Mouse (Mus musculus) lung, embryonic 16.5 days (tissue): Measurements from ENCODE around the gene Hdac5. TPM values are rescaled to one million over a fixed set of nuclear protein-coding genes. Genes with fewer than 3 reads are reported as not detected.

Source experiments
- ATAC-seq: fragments of 200-750 bp; cut with Nextera tagmentation; 2 replicates; pipeline ENCODE4 v1.8.0; 2017; ENCODE audit warnings: low read depth, mild to moderate bottlenecking, moderate library complexity
- H3K27ac ChIP-seq: fragments of 300-500 bp; sonication (generic); 2 replicates; pipeline ENCODE4 v1.5.1; 2014; ENCODE audit warnings: mild to moderate bottlenecking, control low read depth, low read length
- H3K27me3 ChIP-seq: fragments of 300-500 bp; sonication (generic); 2 replicates; pipeline ENCODE4 v1.6.1; 2014; ENCODE audit warnings: low read depth, low read length, mixed read lengths; ENCODE audit not compliant: control insufficient read depth, insufficient read depth
- H3K36me3 ChIP-seq: fragments of 300-500 bp; sonication (generic); 2 replicates; pipeline ENCODE4 v1.6.1; 2014; ENCODE audit warnings: low read length; ENCODE audit not compliant: control insufficient read depth, insufficient read depth
- H3K4me1 ChIP-seq: fragments of 300-500 bp; sonication (generic); replicated peaks from 2 replicates; pipeline ENCODE4 v1.6.1; 2014; ENCODE audit warnings: low read length, mixed read lengths; ENCODE audit not compliant: control insufficient read depth, insufficient read depth
- H3K4me2 ChIP-seq: fragments of 300-500 bp; sonication (generic); 2 replicates; pipeline ENCODE4 v1.6.1; 2014; ENCODE audit warnings: low read depth, low read length, control low read depth
- H3K4me3 ChIP-seq: fragments of 300-500 bp; sonication (generic); 2 replicates; pipeline ENCODE4 v1.5.1; 2014; ENCODE audit warnings: mild to moderate bottlenecking, low read length, control low read depth
- H3K9ac ChIP-seq: fragments of 300-500 bp; sonication (generic); 2 replicates; pipeline ENCODE4 v1.6.1; 2014; ENCODE audit warnings: low read length, control low read depth
- H3K9me3 ChIP-seq: fragments of 300-500 bp; sonication (generic); 2 replicates; pipeline ENCODE4 v1.6.1; 2016; ENCODE audit warnings: low read length; ENCODE audit not compliant: control insufficient read depth
- WGBS: fragments of 180-500 bp; shearing (Covaris S2); extraction: QIAGEN DNeasy Blood & Tissue Kit; methylation state at CpG from one replicate; pipeline ENCODE4 v1.1.7; 2014; 5-methylcytosine and 5-hydroxymethylcytosine counted together
- polyA plus RNA-seq: library from polyadenylated mRNA; unstranded; fragments of >200 nt; fragmentation: Nextera tagmentation; extraction: Ambion mirVana; gene quantifications from 2 replicates; pipeline ENCODE4 v1.2.1, GENCODE M21; 2015

The Hdac5 gene
- polyA plus RNA-seq, 1 experiment from 2014 or later, result 70.1 TPM

DNA sequence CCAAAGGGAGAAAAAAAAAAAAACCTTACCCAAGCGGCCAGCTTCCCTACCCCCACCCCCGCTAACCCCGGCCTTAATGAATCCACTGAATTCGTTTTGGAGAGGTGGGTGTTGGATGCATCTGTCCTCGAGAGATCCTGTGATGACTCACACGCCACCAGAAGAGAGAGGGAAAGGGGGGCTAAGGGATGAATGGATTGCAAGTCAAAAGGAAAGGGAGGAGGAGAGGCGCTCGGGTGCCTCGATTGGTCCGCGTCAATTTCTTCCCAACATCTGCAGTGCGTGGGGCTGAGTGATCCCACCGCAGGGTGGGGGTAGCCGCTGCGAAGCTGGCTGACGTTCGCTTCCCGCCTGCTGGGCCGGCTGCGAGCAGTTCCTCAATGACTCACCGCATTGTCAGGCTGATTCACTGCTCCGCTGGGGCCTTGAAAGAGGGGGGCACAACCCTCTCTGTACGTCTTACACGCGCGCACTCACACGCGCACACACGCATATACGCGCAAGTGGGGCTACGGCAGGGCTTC, 15.0 kb upstream of the Hdac5 start:
- H3K27me3 ChIP-seq, result no peaks in the 10 kb centered on the region
- no peaks in the 10 kb centered on the region for H3K36me3 ChIP-seq
- H3K4me3 ChIP-seq, result peak overlapping the region; percentile 38
- peak overlapping the region; percentile 32 for H3K27ac ChIP-seq
- H3K4me1 ChIP-seq, result peaks cover 20% of the 10 kb centered on the region
- ATAC-seq, result peak; percentile 59
- H3K9ac ChIP-seq, result peak overlapping the region; percentile 63
- no peaks in the 10 kb centered on the region; the same call in 1 of the 2 replicates for H3K9me3 ChIP-seq
- WGBS, result under 1% methylated on average over 32 of the region's 32 CpGs
- peak overlapping the region; percentile 77 for H3K4me2 ChIP-seq

DNA sequence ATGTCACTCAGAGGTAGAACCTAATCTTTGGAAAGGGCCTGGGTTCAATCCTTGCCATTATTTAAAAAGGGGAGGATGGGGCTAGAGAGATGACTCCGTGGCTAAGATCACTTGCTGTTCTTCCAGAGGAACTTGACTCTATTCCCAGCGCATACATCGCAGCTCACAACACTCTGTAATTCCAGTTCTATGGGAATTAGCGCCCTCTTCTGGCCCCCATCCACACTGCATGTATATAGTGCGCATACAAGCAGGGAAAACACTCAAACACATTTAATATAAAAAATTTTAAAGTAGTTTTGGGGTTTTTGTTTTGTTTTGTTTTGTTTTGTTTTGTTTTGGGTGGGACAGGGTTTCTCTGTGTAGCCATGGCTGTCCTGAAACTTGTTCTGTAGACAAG, 11.9 kb upstream of the Hdac5 start:
- Histone ChIP-seq H3K4me3 (no peak overlapping the region), H3K36me3 (no peaks in the 10 kb centered on the region), H3K27ac (no peak overlapping the region), H3K4me2 (no peak overlapping the region), H3K4me1 (peaks cover 14% of the 10 kb centered on the region), H3K9me3 (no peaks in the 10 kb centered on the region; the same call in 1 of the 2 replicates), H3K27me3 (no peaks in the 10 kb centered on the region), H3K9ac (no peak overlapping the region)
- ATAC-seq, result no peak
- 51% methylated on average over 5 of the region's 5 CpGs for WGBS

DNA sequence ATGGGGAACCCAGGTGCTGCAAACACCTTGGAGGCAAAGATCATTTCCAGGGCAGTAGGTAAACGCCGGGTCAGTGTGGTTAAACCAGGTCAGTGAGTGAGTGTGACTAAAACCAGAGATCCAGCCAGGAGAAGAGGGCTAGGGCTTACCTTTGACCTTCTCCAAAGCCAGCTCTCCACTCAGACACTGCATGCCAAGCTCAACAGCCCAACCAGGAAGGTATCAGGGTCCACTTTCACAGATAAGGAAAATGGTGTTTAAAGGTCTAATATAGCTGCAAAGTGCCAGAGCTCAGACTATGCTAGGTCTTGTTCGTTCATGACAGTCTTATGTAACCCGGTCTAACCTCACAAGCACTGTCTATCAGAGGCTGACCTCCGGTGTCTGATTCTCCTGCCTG, 11.3 kb upstream of the Hdac5 start:
- no peaks in the 10 kb centered on the region for H3K9me3 ChIP-seq
- peaks cover 12% of the 10 kb centered on the region for H3K4me1 ChIP-seq
- H3K27ac ChIP-seq, result no peak overlapping the region
- H3K36me3 ChIP-seq, result no peaks in the 10 kb centered on the region
- 74% methylated on average over 5 of the region's 5 CpGs for WGBS
- H3K4me2 ChIP-seq, result no peak overlapping the region
- ATAC-seq, result no peak
- no peak overlapping the region for H3K4me3 ChIP-seq
- H3K27me3 ChIP-seq, result no peaks in the 10 kb centered on the region
- no peak overlapping the region for H3K9ac ChIP-seq

DNA sequence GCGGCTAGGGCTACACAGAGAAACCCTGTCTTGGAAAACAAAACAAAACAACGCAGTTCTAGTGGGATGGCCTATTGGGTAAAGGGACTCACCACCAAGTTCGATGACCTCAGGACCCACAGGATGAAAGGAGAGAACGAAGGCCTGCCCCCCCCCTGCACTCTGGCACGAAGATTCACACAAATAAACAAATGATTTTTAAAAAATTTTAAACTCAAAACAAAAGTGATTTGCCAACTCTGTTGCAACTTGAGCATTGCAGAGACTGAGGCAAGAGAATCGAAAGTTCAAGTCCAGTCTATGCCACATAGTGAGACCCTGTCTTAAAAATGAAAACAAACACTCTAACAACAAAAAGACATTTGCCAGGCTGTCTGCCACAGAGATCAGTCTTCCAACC, 10.7 kb upstream of the Hdac5 start:
- Histone ChIP-seq H3K27me3 (no peaks in the 10 kb centered on the region), H3K4me1 (peaks cover 10% of the 10 kb centered on the region), H3K9ac (no peak overlapping the region), H3K27ac (no peak overlapping the region), H3K9me3 (no peaks in the 10 kb centered on the region), H3K4me2 (no peak overlapping the region), H3K4me3 (no peak overlapping the region), H3K36me3 (no peaks in the 10 kb centered on the region)
- no peak for ATAC-seq
- 70% methylated on average over 6 of the region's 6 CpGs for WGBS

DNA sequence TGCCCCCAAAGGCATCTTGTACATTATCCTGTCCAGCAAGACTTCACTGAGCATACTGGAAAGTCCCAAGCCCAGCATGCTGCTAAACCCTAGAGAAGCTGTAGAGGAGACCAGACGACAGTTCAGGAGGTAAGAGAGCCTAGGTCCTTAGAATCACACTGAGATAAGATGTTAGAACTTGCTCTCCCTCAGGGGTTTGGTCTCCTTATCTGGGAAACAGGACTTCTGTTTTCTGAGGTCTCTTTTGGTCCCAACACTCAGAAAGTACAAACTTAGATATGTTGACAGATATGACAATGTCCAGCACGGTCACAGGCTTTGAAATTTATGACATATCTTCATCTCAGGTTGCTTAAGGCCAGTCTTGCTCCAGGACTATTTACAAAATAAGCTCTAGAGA, 6.1 kb upstream of the Hdac5 start:
- no peak overlapping the region for H3K4me2 ChIP-seq
- no peak for ATAC-seq
- 44% methylated on average over 2 of the region's 2 CpGs for WGBS

DNA sequence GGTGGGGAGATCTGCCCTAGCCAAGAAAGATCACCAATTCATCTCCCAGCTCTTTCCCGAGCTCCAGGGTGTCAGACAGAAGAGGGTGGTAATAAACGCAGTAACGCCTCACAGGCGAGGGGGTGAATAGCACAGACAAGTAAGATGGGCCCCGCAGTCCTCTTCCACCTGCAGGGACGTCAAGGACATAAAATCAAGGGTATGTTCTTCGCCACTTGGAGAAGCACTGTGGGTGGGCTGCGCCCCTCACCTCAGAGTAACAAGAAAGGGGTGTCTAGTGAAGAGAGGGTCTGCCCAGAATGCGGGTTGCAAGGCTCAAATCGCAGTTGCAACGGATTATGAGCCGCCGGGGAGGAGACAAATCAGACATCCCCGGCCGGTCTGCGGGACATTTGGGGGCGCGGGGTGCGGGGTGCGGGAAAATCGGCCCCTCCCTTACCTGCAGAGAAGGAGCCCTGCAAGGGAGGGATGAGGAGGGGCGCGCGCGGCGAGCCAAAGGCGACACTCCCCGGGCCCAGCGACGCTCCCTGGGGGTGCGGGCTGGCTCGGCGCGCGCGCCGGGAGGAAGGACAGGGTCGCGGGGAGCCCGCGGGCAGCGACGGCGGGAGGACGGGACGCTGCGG, 524 bp downstream of the Hdac5 start:
- Histone ChIP-seq H3K4me1 (peaks cover 45% of the 10 kb centered on the region), H3K4me3 (peak overlapping the region; percentile 89), H3K36me3 (no peaks in the 10 kb centered on the region), H3K9me3 (no peaks in the 10 kb centered on the region), H3K27ac (peak overlapping the region; percentile 63), H3K27me3 (no peaks in the 10 kb centered on the region), H3K9ac (peak overlapping the region; percentile 89), H3K4me2 (peak overlapping the region; percentile 94)
- peak; percentile 40 for ATAC-seq
- under 1% methylated on average over 28 of the region's 47 CpGs for WGBS

More for the DNA sequence above, 6.1 kb upstream of the Hdac5 start:
- no peaks in the 10 kb centered on the region for H3K9me3 ChIP-seq
- H3K27ac ChIP-seq, result no peak overlapping the region
- no peaks in the 10 kb centered on the region for H3K27me3 ChIP-seq
- no peaks in the 10 kb centered on the region for H3K4me1 ChIP-seq
- no peaks in the 10 kb centered on the region for H3K36me3 ChIP-seq
- H3K4me3 ChIP-seq, result no peak overlapping the region
- H3K9ac ChIP-seq, result no peak overlapping the region

DNA sequence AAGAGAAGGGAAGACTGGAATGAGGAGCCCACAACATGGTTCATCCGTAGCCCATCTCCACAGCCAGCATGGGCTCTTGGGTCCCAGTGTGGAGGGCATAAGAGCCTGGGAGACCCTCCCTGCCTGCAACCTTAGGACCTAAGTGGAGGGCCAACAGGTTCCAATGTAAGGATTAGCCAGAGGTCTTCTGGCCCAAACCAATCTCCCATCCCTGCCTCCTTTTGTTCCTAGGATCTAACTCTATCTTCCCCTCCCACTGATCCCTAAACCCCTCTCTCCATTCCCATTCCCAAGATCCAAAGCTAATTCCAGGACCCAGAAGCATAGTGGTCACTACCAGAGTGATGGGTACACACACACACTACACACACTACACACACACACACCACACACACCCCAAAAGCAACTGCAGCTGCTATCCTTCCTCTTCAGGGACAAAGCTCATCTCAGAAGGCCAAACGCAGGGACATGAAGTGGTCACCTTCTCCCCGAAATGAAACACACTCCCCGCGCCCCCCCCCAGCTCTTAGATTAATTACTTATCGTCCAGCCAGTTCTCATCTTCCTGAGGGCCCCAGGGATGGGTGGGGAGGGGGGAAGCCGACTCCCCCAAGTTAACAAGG, 1.2 kb downstream of the Hdac5 start:
- Histone ChIP-seq H3K27ac (no peak overlapping the region), H3K27me3 (no peaks in the 10 kb centered on the region), H3K9me3 (no peaks in the 10 kb centered on the region), H3K36me3 (no peaks in the 10 kb centered on the region), H3K4me1 (peaks cover 48% of the 10 kb centered on the region), H3K9ac (peak overlapping the region; percentile 89), H3K4me2 (peak overlapping the region; percentile 94), H3K4me3 (peak overlapping the region; percentile 89)
- no peak for ATAC-seq
- 15% methylated on average over 7 of the region's 7 CpGs for WGBS

DNA sequence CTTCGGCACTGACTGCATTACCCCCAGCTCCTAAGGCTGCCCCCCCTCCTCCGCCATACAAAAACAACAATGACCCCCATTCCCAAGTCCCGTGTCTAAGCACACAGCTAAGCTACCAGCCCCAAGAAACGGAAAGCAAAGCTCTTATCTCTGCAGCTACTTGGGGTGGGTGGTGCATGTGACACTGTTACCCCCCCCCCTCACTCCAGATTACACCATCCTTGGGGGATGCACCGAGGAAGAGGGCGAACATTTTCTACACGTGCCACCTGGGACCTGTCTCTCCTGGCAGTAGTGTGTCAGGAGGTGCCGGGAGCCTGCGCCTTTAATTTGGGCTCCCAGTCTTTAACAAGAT, 1.8 kb downstream of the Hdac5 start:
- 25% methylated on average over 9 of the region's 9 CpGs for WGBS
- Histone ChIP-seq H3K9me3 (no peaks in the 10 kb centered on the region), H3K4me1 (peaks cover 52% of the 10 kb centered on the region), H3K4me2 (peak overlapping the region; percentile 94), H3K27me3 (no peaks in the 10 kb centered on the region), H3K27ac (no peak overlapping the region), H3K4me3 (peak overlapping the region; percentile 17), H3K36me3 (no peaks in the 10 kb centered on the region), H3K9ac (0 out of 2 replicates have a peak overlapping the region, but pooled peaks have one; percentile 38)
- no peak for ATAC-seq

DNA sequence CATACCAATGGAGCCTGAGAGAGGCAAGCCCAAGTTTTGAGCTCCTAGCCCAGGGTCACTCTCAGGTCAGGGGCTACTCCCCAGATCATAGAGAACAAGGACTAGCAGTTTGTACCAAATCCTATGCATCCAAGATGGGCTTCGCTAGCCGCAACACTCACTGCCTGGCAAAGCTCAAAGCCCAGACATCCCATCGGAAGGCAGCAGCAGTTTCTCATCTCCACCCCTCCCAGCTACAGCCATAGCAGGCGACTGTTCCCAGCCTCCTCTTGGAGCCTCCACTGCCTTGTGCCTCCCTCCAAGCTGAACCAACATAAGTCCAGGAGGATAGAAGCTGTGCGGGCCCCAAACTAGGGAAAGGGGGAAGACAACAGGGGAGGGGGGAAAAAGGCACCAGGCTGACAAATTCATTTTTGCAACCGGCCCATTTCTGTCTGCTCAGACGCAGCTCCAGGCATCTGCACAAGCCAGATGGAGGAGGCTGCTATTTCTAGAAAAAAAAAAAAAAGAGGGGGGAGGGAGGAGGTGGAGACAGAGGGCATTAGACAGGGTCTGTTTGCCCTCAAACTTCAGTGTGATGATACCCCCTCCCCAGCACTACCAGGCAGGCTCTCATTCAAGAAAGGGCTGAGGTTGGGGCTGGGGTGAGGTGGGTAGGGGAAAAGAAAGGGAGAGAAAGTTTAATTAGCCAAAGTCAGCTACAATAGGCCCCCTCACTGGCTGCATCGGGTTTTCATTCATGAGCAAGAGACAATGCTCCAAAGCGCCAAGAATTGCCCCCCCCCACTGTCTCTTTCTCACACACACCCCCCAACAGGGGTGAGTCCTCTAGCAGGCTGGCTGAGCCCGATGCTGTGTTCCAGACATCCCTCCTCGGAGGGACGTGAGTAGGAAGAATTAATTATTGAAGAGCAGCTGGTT, 2.4 kb downstream of the Hdac5 start:
- Histone ChIP-seq H3K36me3 (no peaks in the 10 kb centered on the region), H3K27me3 (no peaks in the 10 kb centered on the region), H3K9ac (0 out of 2 replicates have a peak overlapping the region, but pooled peaks have one; percentile 38), H3K4me2 (peak overlapping the region; percentile 94), H3K27ac (no peak overlapping the region), H3K4me3 (peak overlapping the region; percentile 17), H3K9me3 (no peaks in the 10 kb centered on the region), H3K4me1 (peaks cover 56% of the 10 kb centered on the region)
- WGBS, result 22% methylated on average over 12 of the region's 12 CpGs
- no peak for ATAC-seq
